Mouse (Mus musculus): ENCODE data around the gene Mcf2l. TPM values are rescaled to one million over a fixed set of nuclear protein-coding genes. Genes with fewer than 3 reads are reported as not detected.

Gene Mcf2l
- polyA plus RNA-seq, 1 experiment from 2014 or later: 80.3 TPM

DNA sequence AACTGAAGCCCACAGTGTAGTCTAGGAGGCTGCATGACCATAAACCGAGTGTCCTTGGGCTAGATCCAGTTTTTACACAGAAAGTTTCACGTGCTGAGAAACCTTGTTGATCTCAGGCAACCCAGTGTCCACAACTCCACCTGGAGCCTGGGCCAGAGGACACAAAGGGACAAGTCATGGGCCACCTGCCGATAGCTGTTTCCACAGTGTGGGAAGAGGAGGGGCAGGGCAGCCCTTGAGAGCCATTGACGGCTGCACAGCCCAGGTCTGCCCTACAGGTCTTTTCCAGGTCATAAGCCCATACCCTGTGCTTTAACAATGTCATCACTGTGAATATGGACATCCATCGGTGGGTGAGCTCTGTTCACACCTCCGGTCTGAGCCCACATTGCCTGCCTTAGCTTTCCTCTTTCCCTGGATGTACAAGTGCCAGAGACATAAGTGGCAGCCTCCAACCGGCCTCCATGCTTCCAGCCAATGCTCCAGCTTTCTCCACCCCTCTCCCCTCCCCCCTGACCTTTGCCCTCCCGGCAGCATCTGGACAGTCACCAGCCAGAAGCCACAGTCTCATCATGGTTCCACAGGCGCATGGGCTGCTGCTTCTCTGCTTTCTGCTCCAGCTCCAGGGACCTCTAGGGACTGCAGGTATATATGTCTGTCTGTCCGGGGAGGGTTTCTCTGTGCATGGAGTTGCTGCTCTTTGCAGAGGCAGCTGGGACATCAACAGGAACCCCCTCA, 152.1 kb downstream of the Mcf2l start, which contains the start of gene F7:
TSS of gene F7 (plus strand) at position 548 of the 738 bp plus-strand sequence.
- no peak within 1 kb of the TSS for H3K4me3 ChIP-seq
- H3K9me3 ChIP-seq (replicated peaks): no peaks in the 10 kb centered on the region
- 70% methylated on average over 10 of the region's 10 CpGs for WGBS
- H3K4me2 ChIP-seq: no peak within 1 kb of the TSS
- no peak within 1 kb of the TSS for H3K27ac ChIP-seq
- no peak within 1 kb of the TSS for H3K9ac ChIP-seq
- H3K36me3 ChIP-seq (ENCODE audit: poor library complexity, severe bottlenecking): 0 out of 2 replicates have a peak, but pooled peaks cover 3% of the 10 kb centered on the region
- ATAC-seq: no peak
- H3K27me3 ChIP-seq: no peaks in the 10 kb centered on the region
- no peaks in the 10 kb centered on the region for H3K4me1 ChIP-seq

- no peak for ATAC-seq
- 90% methylated on average over 5 of the region's 5 CpGs for WGBS
- no peak overlapping the region for H3K4me2 ChIP-seq
Observed at GRCm38 (mm10) chr8:13027615-13028014, 154.0 kb downstream of the Mcf2l start.

GRCm38 (mm10) chr8:13028482-13028881, 154.9 kb downstream of the Mcf2l start:
- no peak overlapping the region for H3K4me3 ChIP-seq
- 73% methylated on average over 5 of the region's 5 CpGs for WGBS
- H3K9me3 ChIP-seq (replicated peaks): no peaks in the 10 kb centered on the region

More at GRCm38 (mm10) chr8:13027615-13028014, 154.0 kb downstream of the Mcf2l start:
- no peaks in the 10 kb centered on the region for H3K27me3 ChIP-seq
- H3K9ac ChIP-seq: no peak overlapping the region
- no peaks in the 10 kb centered on the region for H3K4me1 ChIP-seq
- no peak overlapping the region for H3K27ac ChIP-seq
- H3K9me3 ChIP-seq (replicated peaks): no peaks in the 10 kb centered on the region
- no peak overlapping the region for H3K4me3 ChIP-seq
- H3K36me3 ChIP-seq (ENCODE audit: poor library complexity, severe bottlenecking): no peaks in the 10 kb centered on the region

GRCm38 (mm10) chr8:13036346-13036812, 162.8 kb downstream of the Mcf2l start:
- Histone ChIP-seq H3K9ac (no peak overlapping the region), H3K36me3 (ENCODE audit: poor library complexity, severe bottlenecking) (no peaks in the 10 kb centered on the region), H3K4me3 (no peak overlapping the region), H3K27me3 (no peaks in the 10 kb centered on the region), H3K4me2 (no peak overlapping the region), H3K9me3 (replicated peaks) (no peaks in the 10 kb centered on the region), H3K4me1 (0 out of 2 replicates have a peak, but pooled peaks cover 5% of the 10 kb centered on the region), H3K27ac (no peak overlapping the region)
- 90% methylated on average over 10 of the region's 10 CpGs for WGBS
- peak; percentile 55; the same call in 1 of the 2 replicates for ATAC-seq

More at GRCm38 (mm10) chr8:13028482-13028881, 154.9 kb downstream of the Mcf2l start:
- no peaks in the 10 kb centered on the region for H3K36me3 ChIP-seq (ENCODE audit: poor library complexity, severe bottlenecking)
- no peak for ATAC-seq
- H3K4me2 ChIP-seq: no peak overlapping the region
- no peaks in the 10 kb centered on the region for H3K4me1 ChIP-seq
- H3K27ac ChIP-seq: no peak overlapping the region
- H3K9ac ChIP-seq: no peak overlapping the region
- H3K27me3 ChIP-seq: no peaks in the 10 kb centered on the region

DNA sequence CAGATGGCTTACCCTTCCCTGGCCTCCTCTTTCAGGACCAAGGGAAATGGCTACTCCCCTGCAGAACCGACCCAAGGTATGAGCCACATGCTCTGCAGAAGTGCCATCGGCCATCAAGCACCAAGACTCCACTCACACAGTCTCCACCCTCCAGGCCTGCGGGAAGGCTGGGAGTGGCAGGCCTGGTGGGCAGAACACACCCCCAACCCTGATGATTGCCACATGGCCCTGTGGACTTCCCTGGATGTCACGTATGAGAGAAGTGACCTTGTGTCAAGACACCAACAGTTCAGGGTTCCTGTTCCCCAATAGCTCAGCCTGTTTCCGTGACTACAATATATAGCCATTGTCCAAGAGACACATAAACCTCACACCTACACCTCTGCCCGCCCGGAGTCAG, 163.4 kb downstream of the Mcf2l start, which contains the start of gene F10:
TSS of gene F10 (plus strand) at position 294 of the 400 bp plus-strand sequence.
- Histone ChIP-seq H3K9ac (no peak within 1 kb of the TSS), H3K4me1 (0 out of 2 replicates have a peak, but pooled peaks cover 5% of the 10 kb centered on the region), H3K27me3 (no peaks in the 10 kb centered on the region), H3K4me2 (no peak within 1 kb of the TSS), H3K36me3 (ENCODE audit: poor library complexity, severe bottlenecking) (no peaks in the 10 kb centered on the region), H3K27ac (no peak within 1 kb of the TSS), H3K9me3 (replicated peaks) (no peaks in the 10 kb centered on the region), H3K4me3 (no peak within 1 kb of the TSS)
- WGBS: 76% methylated on average over 7 of the region's 7 CpGs
- no peak for ATAC-seq

DNA sequence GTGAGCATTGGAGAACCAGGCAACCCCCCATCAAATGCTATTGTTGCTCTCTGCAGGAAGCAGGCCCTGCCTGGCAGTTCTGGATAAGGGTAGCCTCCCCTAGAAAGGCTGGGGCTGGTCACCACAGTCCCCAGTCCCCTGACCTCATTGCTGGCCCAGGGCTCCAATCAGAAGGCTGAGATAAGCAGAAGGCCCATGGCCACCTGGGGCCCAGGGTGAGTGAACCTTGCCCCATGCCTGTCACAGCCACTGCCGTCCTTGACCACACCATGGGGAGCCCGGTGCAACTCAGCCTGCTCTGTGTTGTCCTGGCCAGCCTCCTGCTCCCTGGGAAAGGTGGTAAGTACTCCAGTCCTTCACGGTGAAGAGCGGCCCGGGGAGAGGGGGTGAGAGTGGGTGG, 164.0 kb downstream of the Mcf2l start:
- no peak for ATAC-seq
- no peak overlapping the region for H3K27ac ChIP-seq
- H3K4me3 ChIP-seq: no peak overlapping the region
- H3K36me3 ChIP-seq (ENCODE audit: poor library complexity, severe bottlenecking): no peaks in the 10 kb centered on the region
- H3K27me3 ChIP-seq: no peaks in the 10 kb centered on the region
- 0 out of 2 replicates have a peak, but pooled peaks cover 5% of the 10 kb centered on the region for H3K4me1 ChIP-seq
- WGBS: 49% methylated on average over 5 of the region's 5 CpGs
- no peak overlapping the region for H3K9ac ChIP-seq
- H3K4me2 ChIP-seq: no peak overlapping the region
- no peaks in the 10 kb centered on the region for H3K9me3 ChIP-seq (replicated peaks)

DNA sequence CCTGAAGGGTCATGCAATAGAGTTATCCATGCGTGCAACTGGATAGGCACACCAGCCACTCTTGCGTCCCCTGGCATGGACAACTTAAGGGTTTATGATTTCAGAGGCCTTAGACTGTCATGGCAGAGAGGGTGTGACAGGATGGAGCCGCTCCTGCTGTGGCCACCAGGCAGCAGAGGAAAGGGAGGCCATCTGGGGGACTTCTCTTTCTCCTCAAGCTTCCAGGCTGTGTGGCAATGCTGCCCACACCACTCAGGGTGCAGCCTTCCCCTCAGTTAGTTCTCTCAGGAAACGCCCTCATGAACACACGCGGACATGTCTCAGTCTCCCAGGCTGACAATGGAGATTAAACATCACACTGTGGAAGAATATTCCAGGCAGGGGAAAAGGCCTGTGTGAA, 165.4 kb downstream of the Mcf2l start:
- 79% methylated on average over 6 of the region's 6 CpGs for WGBS
- no peak overlapping the region for H3K9ac ChIP-seq
- H3K4me1 ChIP-seq: 0 out of 2 replicates have a peak, but pooled peaks cover 5% of the 10 kb centered on the region
- no peaks in the 10 kb centered on the region for H3K36me3 ChIP-seq (ENCODE audit: poor library complexity, severe bottlenecking)
- no peak overlapping the region for H3K4me3 ChIP-seq
- no peak overlapping the region for H3K27ac ChIP-seq
- no peak overlapping the region for H3K4me2 ChIP-seq
- H3K27me3 ChIP-seq: no peaks in the 10 kb centered on the region
- no peak for ATAC-seq
- no peaks in the 10 kb centered on the region for H3K9me3 ChIP-seq (replicated peaks)

GRCm38 (mm10) chr8:13041459-13041858, 167.9 kb downstream of the Mcf2l start:
- no peaks in the 10 kb centered on the region for H3K27me3 ChIP-seq
- no peaks in the 10 kb centered on the region for H3K36me3 ChIP-seq (ENCODE audit: poor library complexity, severe bottlenecking)

GRCm38 (mm10) chr8:13047652-13048051, 174.0 kb downstream of the Mcf2l start:
- H3K4me2 ChIP-seq: no peak overlapping the region
- H3K36me3 ChIP-seq (ENCODE audit: poor library complexity, severe bottlenecking): no peaks in the 10 kb centered on the region
- 59% methylated on average over 5 of the region's 5 CpGs for WGBS
- no peak overlapping the region for H3K4me3 ChIP-seq
- no peaks in the 10 kb centered on the region for H3K4me1 ChIP-seq
- no peaks in the 10 kb centered on the region for H3K27me3 ChIP-seq
- H3K9me3 ChIP-seq (replicated peaks): no peaks in the 10 kb centered on the region
- H3K9ac ChIP-seq: no peak overlapping the region
- no peak overlapping the region for H3K27ac ChIP-seq
- ATAC-seq: no peak

More at GRCm38 (mm10) chr8:13041459-13041858, 167.9 kb downstream of the Mcf2l start:
- Histone ChIP-seq H3K4me2 (no peak overlapping the region), H3K4me3 (no peak overlapping the region), H3K9me3 (replicated peaks) (no peaks in the 10 kb centered on the region), H3K27ac (no peak overlapping the region), H3K9ac (no peak overlapping the region), H3K4me1 (0 out of 2 replicates have a peak, but pooled peaks cover 4% of the 10 kb centered on the region)
- no peak for ATAC-seq
- WGBS: 85% methylated on average over 4 of the region's 4 CpGs

- 83% methylated on average over 10 of the region's 10 CpGs for WGBS
- Histone ChIP-seq H3K4me1 (no peaks in the 10 kb centered on the region), H3K27me3 (no peaks in the 10 kb centered on the region), H3K36me3 (ENCODE audit: poor library complexity, severe bottlenecking) (no peaks in the 10 kb centered on the region), H3K9me3 (replicated peaks) (no peaks in the 10 kb centered on the region), H3K4me2 (no peak overlapping the region), H3K27ac (no peak overlapping the region), H3K4me3 (no peak overlapping the region), H3K9ac (no peak overlapping the region)
- no peak for ATAC-seq
Observed at GRCm38 (mm10) chr8:13050550-13050949, 176.9 kb downstream of the Mcf2l start.

GRCm38 (mm10) chr8:13057351-13057750, 183.7 kb downstream of the Mcf2l start:
- WGBS: 93% methylated on average over 4 of the region's 4 CpGs
- H3K9me3 ChIP-seq (replicated peaks): no peaks in the 10 kb centered on the region
- no peaks in the 10 kb centered on the region for H3K4me1 ChIP-seq
- no peak overlapping the region for H3K27ac ChIP-seq
- H3K27me3 ChIP-seq: no peaks in the 10 kb centered on the region
- no peak for ATAC-seq
- no peak overlapping the region for H3K4me2 ChIP-seq
- no peak overlapping the region for H3K4me3 ChIP-seq
- no peak overlapping the region for H3K9ac ChIP-seq
- no peaks in the 10 kb centered on the region for H3K36me3 ChIP-seq (ENCODE audit: poor library complexity, severe bottlenecking)

- Histone ChIP-seq H3K36me3 (ENCODE audit: poor library complexity, severe bottlenecking) (no peaks in the 10 kb centered on the region), H3K4me3 (no peak within 1 kb of the TSS), H3K4me2 (no peak within 1 kb of the TSS), H3K27me3 (no peaks in the 10 kb centered on the region), H3K27ac (no peak within 1 kb of the TSS), H3K4me1 (no peaks in the 10 kb centered on the region), H3K9me3 (replicated peaks) (no peaks in the 10 kb centered on the region), H3K9ac (no peak within 1 kb of the TSS)
- no peak for ATAC-seq
- WGBS: 82% methylated on average over 17 of the region's 17 CpGs
Observed at GRCm38 (mm10) chr8:13060441-13061150, 187.0 kb downstream of the Mcf2l start, which contains the start of gene Proz. Gene Proz, plus strand, starts transcription at chr8:13060914.
